9 mouse cellular contexts compared by ENCODE assay signal in the genomic region with DNA sequence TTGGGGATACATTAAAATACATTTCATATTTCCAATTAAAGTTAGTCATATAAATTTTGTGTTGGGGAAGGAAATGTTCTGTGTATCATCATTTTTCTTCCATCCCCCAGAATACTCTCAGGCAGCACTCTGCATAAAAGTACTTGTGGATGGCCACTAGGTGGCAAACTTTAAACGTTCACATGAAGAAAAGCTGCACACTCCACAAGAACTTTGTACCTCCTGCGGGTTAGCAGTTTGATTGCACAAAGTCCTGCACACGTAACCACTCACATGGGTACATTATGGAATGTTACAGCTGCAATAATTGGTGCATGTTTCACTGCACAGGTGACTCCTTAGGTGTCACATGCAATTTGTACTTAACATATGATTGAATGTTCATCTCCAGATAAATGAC.
DNase-seq lines count a peak whose midpoint lies in the region; ATAC-seq lines count a peak whose summit lies in the region.
"Had no signal": no experiment of that assay in that cellular context is flagged by ENCODE, and none has a peak within 500 bp of the region (broad histone marks: within the 10 kb centered on the region; RNA-seq: fewer than 3 reads in every experiment).

No protein-coding gene starts in this region.

- no peak overlapping the region for H3K4me3 ChIP-seq in heart, embryonic 12.5 days
- no peak overlapping the region for H3K4me3 ChIP-seq in forebrain, embryonic 14.5 days (ENCODE audit: low read depth, low read length)
- no peak overlapping the region for H3K4me3 ChIP-seq in intestine, embryonic 16.5 days (ENCODE audit: low read length)
- no peak overlapping the region for H3K4me3 ChIP-seq in limb, embryonic 11.5 days (ENCODE audit: low read depth, low read length)
- H3K4me3 ChIP-seq: myocyte had no signal

- H3K4me2 ChIP-seq in heart, embryonic 12.5 days, result no peak overlapping the region
- H3K4me2 ChIP-seq in forebrain, embryonic 14.5 days (ENCODE audit: low read length), result no peak overlapping the region
- H3K4me2 ChIP-seq in intestine, embryonic 16.5 days (ENCODE audit: low read depth, low read length), result no peak overlapping the region
- H3K4me2 ChIP-seq in limb, embryonic 11.5 days (ENCODE audit: low read depth, severe bottlenecking), result no peak overlapping the region

- 27% methylated on average over 3 of the region's 3 CpGs for WGBS in heart, embryonic 12.5 days
- WGBS in forebrain, embryonic 14.5 days, result 15% methylated on average over 3 of the region's 3 CpGs
- WGBS in intestine, embryonic 16.5 days, result 20% methylated on average over 3 of the region's 3 CpGs
- WGBS in limb, embryonic 11.5 days, result 19% methylated on average over 3 of the region's 3 CpGs

- no peak overlapping the region for H3K9ac ChIP-seq in heart, embryonic 12.5 days
- no peak overlapping the region for H3K9ac ChIP-seq in forebrain, embryonic 14.5 days (ENCODE audit: low read length)
- H3K9ac ChIP-seq in intestine, embryonic 16.5 days (ENCODE audit: low read depth, low read length), result no peak overlapping the region
- H3K9ac ChIP-seq in limb, embryonic 11.5 days (ENCODE audit: low read length), result no peak overlapping the region

- no peak overlapping the region for H3K27ac ChIP-seq in heart, embryonic 12.5 days (ENCODE audit: poor library complexity, severe bottlenecking)
- no peak overlapping the region for H3K27ac ChIP-seq in forebrain, embryonic 14.5 days (ENCODE audit: low read depth, low read length)
- H3K27ac ChIP-seq in intestine, embryonic 16.5 days (ENCODE audit: low read length), result no peak overlapping the region
- H3K27ac ChIP-seq in limb, embryonic 11.5 days (replicated peaks; ENCODE audit: low read depth, low read length), result no peak overlapping the region

- peaks cover 21% of the 10 kb centered on the region for H3K36me3 ChIP-seq in heart, embryonic 12.5 days
- no peaks in the 10 kb centered on the region for H3K36me3 ChIP-seq in forebrain, embryonic 14.5 days (ENCODE audit: control insufficient read depth, insufficient read depth, low read length)
- H3K36me3 ChIP-seq in intestine, embryonic 16.5 days (ENCODE audit: control insufficient read depth, insufficient read depth, low read length), result no peaks in the 10 kb centered on the region
- peaks cover 4% of the 10 kb centered on the region for H3K36me3 ChIP-seq in limb, embryonic 11.5 days (ENCODE audit: control insufficient read depth, insufficient read depth, low read length)

- no peaks in the 10 kb centered on the region for H3K27me3 ChIP-seq in heart, embryonic 12.5 days (replicated peaks)
- H3K27me3 ChIP-seq in forebrain, embryonic 14.5 days (replicated peaks; ENCODE audit: control insufficient read depth, insufficient read depth, low read length), result no peaks in the 10 kb centered on the region
- no peaks in the 10 kb centered on the region for H3K27me3 ChIP-seq in intestine, embryonic 16.5 days (replicated peaks; ENCODE audit: control insufficient read depth, insufficient read depth, low read length)
- no peaks in the 10 kb centered on the region for H3K27me3 ChIP-seq in limb, embryonic 11.5 days (ENCODE audit: control insufficient read depth, insufficient read depth, low read length)

- no peaks in the 10 kb centered on the region for H3K4me1 ChIP-seq in heart, embryonic 12.5 days (replicated peaks)
- H3K4me1 ChIP-seq in forebrain, embryonic 14.5 days (ENCODE audit: control insufficient read depth, insufficient read depth, low read length), result no peaks in the 10 kb centered on the region
- no peaks in the 10 kb centered on the region for H3K4me1 ChIP-seq in intestine, embryonic 16.5 days (ENCODE audit: control insufficient read depth, insufficient read depth, low read length)
- H3K4me1 ChIP-seq in limb, embryonic 11.5 days (ENCODE audit: control insufficient read depth, insufficient read depth, low read length), result no peaks in the 10 kb centered on the region

- DNase-seq in heart, adult 8-10 months (ENCODE audit: low spot score), result peak; percentile 31
- peak; percentile 6 for DNase-seq in c-Kit-positive CD71-negative TER-119-negative erythroid progenitor cells, embryonic 14.5 days (ENCODE audit: low read depth)
- DNase-seq in forebrain, embryonic 14.5 days (ENCODE audit: low spot score), result peak; percentile 78
- DNase-seq in limb, embryonic 11.5 days (ENCODE audit: low spot score), result peak; percentile 49
- DNase-seq in neural tube, embryonic 10.5 days (ENCODE audit: extremely low spot score, low spot score), result peak; percentile 17
- no peak for DNase-seq in urinary bladder, postnatal 36 days (ENCODE audit: low spot score in 2 of 2)

- no peak for ATAC-seq in heart, embryonic 12.5 days (ENCODE audit: insufficient number of reproducible peaks, low FRiP score)
- peak; percentile 84 for ATAC-seq in forebrain, embryonic 14.5 days
- ATAC-seq in intestine, embryonic 16.5 days, result peak; percentile 86
- peak; percentile 72; the same call in 1 of the 2 replicates for ATAC-seq in limb, embryonic 11.5 days (ENCODE audit: insufficient number of reproducible peaks, low FRiP score, low TSS enrichment, low read depth)

- no peaks in the 10 kb centered on the region for H3K9me3 ChIP-seq in heart, embryonic 12.5 days (replicated peaks)
- no peaks in the 10 kb centered on the region for H3K9me3 ChIP-seq in forebrain, embryonic 14.5 days (replicated peaks; ENCODE audit: control insufficient read depth, low read length)
- H3K9me3 ChIP-seq in intestine, embryonic 16.5 days (ENCODE audit: control insufficient read depth, low read length), result no peaks in the 10 kb centered on the region
- H3K9me3 ChIP-seq in limb, embryonic 11.5 days (ENCODE audit: control insufficient read depth, low read length), result no peaks in the 10 kb centered on the region

Comparison
In these comparisons a context has a peak if more than half of its experiments do, and no peak if none do; other contexts are left out.
1. DNase-seq: peak in heart, adult 8-10 months (single experiment), c-Kit-positive CD71-negative TER-119-negative erythroid progenitor cells, embryonic 14.5 days (single experiment), forebrain, embryonic 14.5 days (single experiment), limb, embryonic 11.5 days (single experiment) and neural tube, embryonic 10.5 days (single experiment); none in urinary bladder, postnatal 36 days (0 of 2).